27 mouse cellular contexts compared by ENCODE assay signal in genomic region chr5:72403376-72403775, GRCm38 (mm10).
DNase-seq lines count a peak whose midpoint lies in the region; ATAC-seq lines count a peak whose summit lies in the region.
"Had no signal": no experiment of that assay in that cellular context is flagged by ENCODE, and none has a peak within 500 bp of the region (broad histone marks: within the 10 kb centered on the region; RNA-seq: fewer than 3 reads in every experiment).

No protein-coding gene starts in this region.

- no peaks in the 10 kb centered on the region for H3K36me3 ChIP-seq in intestine, embryonic 14.5 days (ENCODE audit: control insufficient read depth, insufficient read depth, low read length)
- no peaks in the 10 kb centered on the region for H3K36me3 ChIP-seq in intestine, embryonic 16.5 days (ENCODE audit: control insufficient read depth, insufficient read depth, low read length)
- H3K36me3 ChIP-seq in limb, embryonic 12.5 days, result no peaks in the 10 kb centered on the region
- no peaks in the 10 kb centered on the region for H3K36me3 ChIP-seq in limb, embryonic 10.5 days
- no peaks in the 10 kb centered on the region for H3K36me3 ChIP-seq in embryonic facial prominence, embryonic 13.5 days
- H3K36me3 ChIP-seq in limb, embryonic 13.5 days, result no peaks in the 10 kb centered on the region
- no peaks in the 10 kb centered on the region for H3K36me3 ChIP-seq in hindbrain, embryonic 13.5 days
- H3K36me3 ChIP-seq: hindbrain, embryonic 10.5 days; limb, embryonic 15.5 days; midbrain, embryonic 13.5 days; neural tube, embryonic 13.5 days had no signal

- H3K9me3 ChIP-seq in intestine, embryonic 14.5 days (ENCODE audit: control insufficient read depth, low read length), result no peaks in the 10 kb centered on the region
- no peaks in the 10 kb centered on the region for H3K9me3 ChIP-seq in intestine, embryonic 16.5 days (ENCODE audit: control insufficient read depth, low read length)
- no peaks in the 10 kb centered on the region for H3K9me3 ChIP-seq in limb, embryonic 12.5 days
- no peaks in the 10 kb centered on the region for H3K9me3 ChIP-seq in limb, embryonic 10.5 days (replicated peaks)
- no peaks in the 10 kb centered on the region for H3K9me3 ChIP-seq in embryonic facial prominence, embryonic 13.5 days
- no peaks in the 10 kb centered on the region for H3K9me3 ChIP-seq in limb, embryonic 13.5 days
- H3K9me3 ChIP-seq in hindbrain, embryonic 13.5 days, result no peaks in the 10 kb centered on the region
- H3K9me3 ChIP-seq: hindbrain, embryonic 10.5 days; limb, embryonic 15.5 days; midbrain, embryonic 13.5 days; neural tube, embryonic 13.5 days had no signal

- no peak for ATAC-seq in intestine, embryonic 14.5 days (replicated peaks; ENCODE audit: low FRiP score, low TSS enrichment, low read depth)
- no peak for ATAC-seq in intestine, embryonic 16.5 days
- no peak for ATAC-seq in limb, embryonic 12.5 days (ENCODE audit: insufficient number of reproducible peaks, insufficient read depth, low FRiP score, low TSS enrichment, low read depth)
- no peak for ATAC-seq in embryonic facial prominence, embryonic 13.5 days (ENCODE audit: insufficient number of reproducible peaks, insufficient read depth, low FRiP score, low TSS enrichment, low read depth)
- no peak for ATAC-seq in limb, embryonic 13.5 days (ENCODE audit: low FRiP score, low read depth)
- ATAC-seq in hindbrain, embryonic 13.5 days (ENCODE audit: low FRiP score), result no peak
- ATAC-seq: hindbrain, embryonic 16.5 days; intestine, postnatal 0 days; midbrain, embryonic 13.5 days had no signal

- DNase-seq in intestine, embryonic 14.5 days (ENCODE audit: low spot score), result peak; percentile 31
- no peak for DNase-seq in limb, embryonic 10.5 days (ENCODE audit: low spot score)
- DNase-seq: adrenal gland, postnatal 25 days; B cell, adult 2 months; cerebellum, adult 2 months; cerebellum, postnatal 14 days; heart, adult 2 months; heart, postnatal 14 days; kidney, postnatal 25 days; lung, adult 2 months; lung, postnatal 10 days; retina, postnatal 1 day; thymus, postnatal 4 days had no signal

- no peak overlapping the region for H3K4me2 ChIP-seq in intestine, embryonic 14.5 days (ENCODE audit: low read length)
- H3K4me2 ChIP-seq in intestine, embryonic 16.5 days (ENCODE audit: low read depth, low read length), result no peak overlapping the region
- H3K4me2 ChIP-seq in limb, embryonic 12.5 days, result no peak overlapping the region
- H3K4me2 ChIP-seq in embryonic facial prominence, embryonic 13.5 days, result peak overlapping the region; percentile 32
- H3K4me2 ChIP-seq in limb, embryonic 13.5 days (replicated peaks), result 0 out of 2 replicates have a peak overlapping the region, but pooled peaks have one; percentile 9
- no peak overlapping the region for H3K4me2 ChIP-seq in hindbrain, embryonic 13.5 days
- H3K4me2 ChIP-seq: limb, embryonic 15.5 days; midbrain, embryonic 13.5 days; neural tube, embryonic 13.5 days had no signal

- H3K4me1 ChIP-seq in intestine, embryonic 14.5 days (replicated peaks; ENCODE audit: control insufficient read depth, insufficient read depth, low read length), result no peaks in the 10 kb centered on the region
- no peaks in the 10 kb centered on the region for H3K4me1 ChIP-seq in intestine, embryonic 16.5 days (ENCODE audit: control insufficient read depth, insufficient read depth, low read length)
- peaks cover 20% of the 10 kb centered on the region for H3K4me1 ChIP-seq in limb, embryonic 12.5 days (replicated peaks)
- peaks cover 24% of the 10 kb centered on the region for H3K4me1 ChIP-seq in limb, embryonic 10.5 days
- peaks cover 20% of the 10 kb centered on the region for H3K4me1 ChIP-seq in embryonic facial prominence, embryonic 13.5 days
- peaks cover 19% of the 10 kb centered on the region for H3K4me1 ChIP-seq in limb, embryonic 13.5 days
- peaks cover 8% of the 10 kb centered on the region; the same call in 1 of the 2 replicates for H3K4me1 ChIP-seq in hindbrain, embryonic 13.5 days (replicated peaks)

- 73% methylated on average over 9 of the region's 9 CpGs for WGBS in intestine, embryonic 14.5 days
- WGBS in intestine, embryonic 16.5 days, result 76% methylated on average over 9 of the region's 9 CpGs
- 69% methylated on average over 9 of the region's 9 CpGs for WGBS in limb, embryonic 12.5 days
- WGBS in limb, embryonic 10.5 days, result 86% methylated on average over 9 of the region's 9 CpGs
- 43% methylated on average over 9 of the region's 9 CpGs for WGBS in embryonic facial prominence, embryonic 13.5 days
- WGBS in limb, embryonic 13.5 days, result 61% methylated on average over 9 of the region's 9 CpGs
- 77% methylated on average over 9 of the region's 9 CpGs for WGBS in hindbrain, embryonic 13.5 days

- H3K9ac ChIP-seq in intestine, embryonic 14.5 days (ENCODE audit: low read length), result no peak overlapping the region
- H3K9ac ChIP-seq in intestine, embryonic 16.5 days (ENCODE audit: low read depth, low read length), result no peak overlapping the region
- no peak overlapping the region for H3K9ac ChIP-seq in limb, embryonic 12.5 days (replicated peaks)
- H3K9ac ChIP-seq in embryonic facial prominence, embryonic 13.5 days, result no peak overlapping the region
- no peak overlapping the region for H3K9ac ChIP-seq in limb, embryonic 13.5 days
- H3K9ac ChIP-seq in hindbrain, embryonic 13.5 days, result no peak overlapping the region
- H3K9ac ChIP-seq: limb, embryonic 15.5 days; liver, embryonic 14.5 days; midbrain, embryonic 13.5 days; neural tube, embryonic 13.5 days had no signal

- no peak overlapping the region for H3K27ac ChIP-seq in intestine, embryonic 14.5 days (ENCODE audit: low read depth)
- no peak overlapping the region for H3K27ac ChIP-seq in intestine, embryonic 16.5 days (ENCODE audit: low read length)
- peak overlapping the region; percentile 53; the same call in 1 of the 2 replicates for H3K27ac ChIP-seq in limb, embryonic 12.5 days
- H3K27ac ChIP-seq in limb, embryonic 10.5 days, result no peak overlapping the region
- no peak overlapping the region for H3K27ac ChIP-seq in embryonic facial prominence, embryonic 13.5 days
- H3K27ac ChIP-seq in limb, embryonic 13.5 days, result no peak overlapping the region
- no peak overlapping the region for H3K27ac ChIP-seq in hindbrain, embryonic 13.5 days
- H3K27ac ChIP-seq: heart, adult 2 months; hindbrain, embryonic 10.5 days; limb, embryonic 15.5 days; liver, embryonic 14.5 days; macrophage; midbrain, embryonic 13.5 days; neural tube, embryonic 13.5 days had no signal

- H3K4me3 ChIP-seq in intestine, embryonic 14.5 days (ENCODE audit: low read depth, low read length), result no peak overlapping the region
- H3K4me3 ChIP-seq in intestine, embryonic 16.5 days (ENCODE audit: low read length), result no peak overlapping the region
- H3K4me3 ChIP-seq in limb, embryonic 12.5 days (replicated peaks), result no peak overlapping the region
- no peak overlapping the region for H3K4me3 ChIP-seq in limb, embryonic 10.5 days
- H3K4me3 ChIP-seq in embryonic facial prominence, embryonic 13.5 days, result no peak overlapping the region
- no peak overlapping the region for H3K4me3 ChIP-seq in limb, embryonic 13.5 days
- H3K4me3 ChIP-seq in hindbrain, embryonic 13.5 days, result no peak overlapping the region
- H3K4me3 ChIP-seq: erythroblast, embryonic 14.5 days; heart, adult 2 months; hindbrain, embryonic 10.5 days; limb, embryonic 15.5 days; midbrain, embryonic 13.5 days; neural tube, embryonic 13.5 days had no signal

- no peaks in the 10 kb centered on the region for H3K27me3 ChIP-seq in intestine, embryonic 14.5 days (replicated peaks; ENCODE audit: control insufficient read depth, insufficient read depth, low read length)
- no peaks in the 10 kb centered on the region for H3K27me3 ChIP-seq in intestine, embryonic 16.5 days (replicated peaks; ENCODE audit: control insufficient read depth, insufficient read depth, low read length)
- no peaks in the 10 kb centered on the region for H3K27me3 ChIP-seq in limb, embryonic 12.5 days
- peaks cover 3% of the 10 kb centered on the region; the same call in 1 of the 2 replicates for H3K27me3 ChIP-seq in limb, embryonic 10.5 days (ENCODE audit: low read depth, poor library complexity, severe bottlenecking)
- no peaks in the 10 kb centered on the region for H3K27me3 ChIP-seq in embryonic facial prominence, embryonic 13.5 days
- no peaks in the 10 kb centered on the region for H3K27me3 ChIP-seq in limb, embryonic 13.5 days
- no peaks in the 10 kb centered on the region for H3K27me3 ChIP-seq in hindbrain, embryonic 13.5 days
- H3K27me3 ChIP-seq: limb, embryonic 15.5 days; midbrain, embryonic 13.5 days; neural tube, embryonic 13.5 days had no signal

Comparison
In these comparisons a context has a peak if more than half of its experiments do, and no peak if none do; other contexts are left out.
1. H3K4me2 ChIP-seq: peak in embryonic facial prominence, embryonic 13.5 days (single experiment) and limb, embryonic 13.5 days (single experiment); none in intestine, embryonic 14.5 days (single experiment), intestine, embryonic 16.5 days (single experiment), limb, embryonic 12.5 days (single experiment) and hindbrain, embryonic 13.5 days (single experiment).